Comparison of ENCODE assay signal across 9 mouse cellular contexts in the genomic region with DNA sequence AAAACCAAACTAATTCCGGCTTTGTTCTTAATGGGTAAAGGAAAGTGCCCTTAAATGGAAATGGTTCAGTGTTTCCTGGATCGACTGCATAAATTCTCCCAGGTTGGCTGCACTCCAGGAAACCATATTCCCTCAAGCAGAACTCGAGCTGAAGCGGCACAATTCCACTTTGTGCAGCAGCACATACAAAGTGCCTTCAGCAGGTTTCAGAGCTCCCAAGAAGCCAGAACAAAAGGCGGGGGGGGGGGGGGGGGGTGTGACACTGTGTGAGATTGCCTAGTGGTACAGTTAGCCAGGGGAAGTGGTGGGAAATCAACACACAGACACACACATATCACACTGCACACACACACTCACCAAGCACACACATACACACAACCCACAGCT. TPM values are rescaled to one million over a fixed set of nuclear protein-coding genes. Genes with fewer than 3 reads are reported as not detected.
DNase-seq lines count a peak whose midpoint lies in the region; ATAC-seq and TF ChIP-seq lines count a peak whose summit lies in the region.
"Had no signal": no experiment of that assay in that cellular context is flagged by ENCODE, and none has a peak within 500 bp of the region (broad histone marks: within the 10 kb centered on the region; RNA-seq: fewer than 3 reads in every experiment).

No protein-coding gene starts in this region.

- peak; percentile 82 for ATAC-seq in frontal cortex, adult (ENCODE audit: low TSS enrichment)
- ATAC-seq in Patski: peak; percentile 76

- TF ChIP-seq CTCF in Patski (IDR thresholded peaks at IDR 0.05): no peak

- CTCF ChIA-PET in Patski (lab: Charles Lee): interaction anchor here (0.8 to 1.5 kb wide), 2 partner anchors 11 to 16 kb away, joined by 3 read pairs; no protein-coding TSS in a partner anchor

- POLR2A ChIA-PET in Patski (lab: Charles Lee): interaction anchor here (0.7 kb wide), 1 partner anchor 24 kb away, joined by 4 read pairs; no protein-coding TSS in a partner anchor

- no peak for DNase-seq in frontal cortex, postnatal 25 days (ENCODE audit: low spot score in 2 of 2)
- DNase-seq in Patski (ENCODE audit: low read depth, low spot score): peak; percentile 88
- peak; percentile 54 to 68 for DNase-seq in heart, adult 18-20 months
- DNase-seq in kidney, adult 8-10 months: peak; percentile 82 to 88
- peak; percentile 78 for DNase-seq in lung, postnatal 10 days
- peak; percentile 71 for DNase-seq in testis, postnatal 10 days (ENCODE audit: low spot score)
- DNase-seq in thymus, postnatal 4 days: no peak

- in situ Hi-C loops in Patski (cut with MboI; ENCODE audit: low pct_unique_long_range_greater_than_20kb): no loop called here

- no peaks in the 10 kb centered on the region for H3K27me3 ChIP-seq in Patski

RNA-seq across cellular contexts. Expression of a gene that starts 5.7 kb away (rescaled TPM):
- polyA plus RNA-seq in Patski (2021): 5.6 TPM
- 10 to 100 TPM; 12.3 to 13.2 TPM for total RNA-seq in heart, adult 18-20 months (2021)
- polyA plus RNA-seq: G1E had no signal

Comparison
In these comparisons a context has a peak if more than half of its experiments do, and no peak if none do; other contexts are left out.
1. DNase-seq: peak in Patski (single experiment), heart, adult 18-20 months (2 of 2), kidney, adult 8-10 months (2 of 2), lung, postnatal 10 days (single experiment) and testis, postnatal 10 days (single experiment); none in frontal cortex, postnatal 25 days (0 of 2) and thymus, postnatal 4 days (single experiment).